Mouse (Mus musculus) spleen, adult 18-20 months (tissue): ENCODE measurements at regions not wholly inside any gene's neighbourhood (a gene's known extent, or its start where the extent isn't known, plus 50 kb on each side); places are given as distances from the start of the nearest gene placed in this dataset.

Source experiments
- DNase-seq, 2 experiments: peaks; one replicate each; pipeline ENCODE4 v3.0.0; 2022; ENCODE audit warnings: mixed read lengths in 2 of 2

- no peak for DNase-seq
Observed at GRCm38 (mm10) chr2:19714025-19714424, 56.5 kb downstream of the Otud1 start.

DNA sequence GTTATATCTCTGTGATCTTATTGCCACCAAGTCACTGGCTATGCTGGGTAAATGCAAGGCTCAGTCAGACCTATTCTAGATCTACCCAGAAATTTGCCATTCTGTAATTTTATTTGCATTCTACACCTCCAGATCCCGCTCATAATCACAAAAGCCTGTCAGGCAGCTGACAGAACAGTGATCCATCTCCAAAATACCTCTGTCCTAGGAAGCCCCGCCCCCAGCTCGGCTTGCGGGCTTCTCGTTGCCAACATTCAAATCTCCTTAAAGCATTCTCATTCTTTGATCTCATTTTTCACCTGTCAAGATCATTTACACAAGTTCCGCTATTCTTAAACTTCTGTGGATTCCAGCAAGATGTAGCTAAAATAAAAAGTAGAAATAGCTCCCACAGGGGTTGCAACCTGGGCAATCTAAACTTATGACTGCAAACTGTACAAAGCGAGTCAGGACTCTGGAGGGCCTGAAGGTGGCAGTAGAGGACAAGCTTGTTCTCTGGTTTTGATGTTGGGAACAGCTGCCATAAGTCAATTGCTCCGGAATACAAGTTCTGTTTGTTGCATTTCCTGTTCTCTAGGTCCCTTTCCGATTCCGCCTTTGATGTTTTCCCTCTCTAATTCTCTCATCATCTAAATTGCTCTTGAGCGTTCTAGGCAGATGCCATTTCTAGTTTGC is 58.1 kb downstream of the Otud1 start:
- peak in 1 of 2 experiments; percentile 48 for DNase-seq

- DNase-seq = no peak
Observed at GRCm38 (mm10) chr2:19716388-19716787, 58.8 kb downstream of the Otud1 start.

DNA sequence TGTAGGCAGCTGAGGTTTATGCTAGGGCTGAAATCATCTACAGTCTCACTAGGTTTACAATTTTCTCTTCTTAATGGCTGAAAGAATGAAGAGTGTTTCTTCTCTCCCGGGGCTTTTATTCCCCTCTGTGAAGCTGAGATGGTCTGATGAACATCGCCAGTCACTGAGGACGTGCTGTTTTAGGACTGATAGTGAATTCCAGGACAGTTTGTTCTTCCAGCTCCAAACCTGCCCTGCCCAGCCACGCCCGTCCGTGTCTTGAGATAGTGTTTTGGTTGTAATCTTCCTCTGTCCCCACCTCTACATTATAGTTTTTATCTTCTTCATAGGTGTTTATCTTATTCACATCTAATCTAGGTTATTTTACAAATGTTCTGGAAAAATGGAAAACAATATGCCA is 68.5 kb downstream of the Otud1 start:
- no peak for DNase-seq

DNA sequence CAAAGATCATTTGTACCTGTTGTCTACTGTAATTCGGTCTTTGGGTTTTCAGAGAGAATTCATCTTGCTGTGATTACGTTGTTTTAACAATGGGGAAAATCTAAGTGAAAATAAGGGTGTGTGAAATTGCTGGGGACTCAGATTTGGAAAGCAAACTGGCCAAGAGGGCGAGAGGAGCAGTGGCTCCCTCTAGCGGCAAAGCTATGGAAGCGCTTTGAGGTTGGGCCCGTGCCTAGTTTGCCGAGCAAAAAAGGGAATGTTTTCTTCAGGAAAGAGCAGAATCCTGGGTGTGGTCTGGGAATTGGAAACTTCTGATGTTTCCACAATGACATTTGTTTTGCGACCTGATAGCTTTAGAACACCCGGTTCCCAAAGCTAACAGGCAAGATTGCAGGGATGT is 69.4 kb downstream of the Otud1 start:
- DNase-seq = peak; percentile 8 to 31

DNA sequence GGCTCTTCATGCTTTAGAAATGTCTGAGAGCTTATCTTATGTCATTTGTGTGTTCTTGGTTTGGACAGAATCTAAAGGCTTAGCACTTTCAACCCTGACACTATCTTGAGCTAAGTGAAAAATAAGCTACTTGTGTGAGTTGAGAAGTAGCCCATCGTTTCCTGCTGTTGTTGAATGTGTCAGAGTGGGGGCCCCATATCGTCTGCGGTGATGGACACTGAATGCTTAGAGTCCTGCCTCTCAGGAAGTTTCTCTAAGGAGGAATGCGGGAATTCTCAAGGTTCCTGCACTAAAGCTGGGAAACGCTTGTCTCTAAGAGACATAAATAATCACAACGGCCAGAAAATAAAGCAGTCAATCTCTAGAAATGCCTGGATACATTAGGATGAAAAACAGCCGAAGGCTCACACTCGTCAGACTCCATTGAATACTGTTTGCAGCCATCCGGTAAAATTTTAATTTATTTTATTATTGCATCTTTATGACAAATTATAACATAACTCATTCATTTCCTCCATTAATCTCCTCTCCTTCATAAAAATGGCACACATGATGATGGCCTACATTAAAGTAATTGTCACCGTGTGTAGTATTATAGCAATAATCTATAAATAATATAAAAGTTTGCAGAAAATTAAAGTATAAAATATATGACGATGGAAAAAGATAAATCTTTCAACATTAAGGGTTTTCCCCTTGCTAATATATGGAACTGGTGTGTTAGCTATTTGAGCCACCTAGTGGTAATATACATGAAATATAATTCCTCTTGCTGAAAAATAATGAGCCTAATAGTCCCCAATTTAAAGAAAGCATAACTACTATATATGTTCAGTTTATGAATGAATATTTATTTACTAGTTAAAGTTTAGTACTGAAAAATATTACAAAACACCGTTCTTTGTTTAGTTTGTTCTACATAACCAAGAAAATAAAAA is 75.6 kb downstream of the Otud1 start:
- no peak for DNase-seq

- peak; percentile 8 to 10 for DNase-seq
Observed at GRCm38 (mm10) chr2:19734164-19734870, 76.8 kb downstream of the Otud1 start.

DNA sequence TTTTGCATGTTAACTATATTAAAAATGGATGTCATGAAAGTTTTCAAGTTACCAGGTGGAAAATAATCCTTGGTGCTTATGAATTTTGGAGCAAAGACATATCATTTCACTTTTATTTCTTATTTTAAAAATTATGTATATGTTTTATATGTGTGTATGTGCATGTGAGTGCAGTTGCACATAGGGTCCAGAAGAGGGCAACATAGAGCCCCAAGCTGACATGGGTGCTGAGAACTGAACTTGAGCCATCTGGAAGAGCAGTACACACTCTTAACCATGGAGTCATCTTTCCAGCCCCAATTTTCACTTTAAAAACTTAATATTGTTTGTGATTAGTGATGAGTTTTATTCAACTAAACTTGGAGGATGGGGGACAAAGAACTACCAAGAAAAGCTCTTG is 84.0 kb downstream of the Otud1 start:
- DNase-seq = no peak

DNA sequence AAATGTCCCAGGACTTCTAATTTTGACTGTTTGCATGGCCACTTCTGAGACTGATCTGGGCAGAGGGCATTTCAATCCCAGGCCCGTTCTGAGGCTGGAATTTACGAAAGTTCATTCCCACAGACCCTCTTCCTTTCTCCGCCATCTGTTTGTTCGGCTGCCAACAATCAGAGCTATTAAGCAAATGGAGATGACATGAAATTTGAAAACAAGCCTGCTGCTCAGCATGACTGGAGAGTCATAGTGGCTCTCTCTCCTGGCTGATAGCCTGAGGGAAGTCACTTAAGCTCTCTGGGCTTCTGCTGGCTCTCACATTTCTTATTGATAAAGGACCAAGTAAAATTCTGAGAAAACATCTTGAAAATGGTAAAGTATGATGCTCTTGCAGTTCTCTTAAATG is 85.9 kb downstream of the Otud1 start:
- DNase-seq = no peak

DNA sequence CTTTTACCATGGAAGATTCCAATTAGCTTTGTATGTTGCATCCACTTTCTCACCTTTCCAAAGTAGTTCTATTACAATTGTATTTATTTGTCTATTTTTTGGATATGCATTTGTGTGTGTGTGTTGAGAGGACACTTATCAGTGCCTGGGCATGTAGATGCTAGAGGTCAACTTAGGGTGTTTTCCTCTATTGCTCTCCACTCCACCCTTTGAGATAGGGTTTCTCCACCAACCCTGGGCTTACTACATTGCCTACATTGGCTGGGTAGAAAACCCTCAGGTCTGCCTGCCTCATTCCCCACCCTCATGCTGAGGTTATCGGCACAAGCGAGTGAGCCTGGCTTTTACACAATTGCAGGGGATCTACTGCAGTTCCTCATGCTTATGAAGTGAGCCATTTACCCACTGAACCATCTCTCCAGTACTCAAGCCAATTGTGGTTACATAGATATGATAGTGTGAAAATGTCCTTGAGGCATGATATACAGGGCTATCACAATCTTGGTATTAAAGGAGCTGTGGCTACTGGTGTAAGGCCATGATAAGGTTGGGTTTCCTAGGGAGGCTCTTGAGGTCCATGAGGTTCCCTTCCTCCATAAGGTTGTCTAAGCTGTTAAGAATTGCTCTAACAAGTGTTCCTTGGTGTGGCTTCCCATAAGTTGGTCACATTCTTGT is 87.6 kb downstream of the Otud1 start:
- DNase-seq = no peak

DNA sequence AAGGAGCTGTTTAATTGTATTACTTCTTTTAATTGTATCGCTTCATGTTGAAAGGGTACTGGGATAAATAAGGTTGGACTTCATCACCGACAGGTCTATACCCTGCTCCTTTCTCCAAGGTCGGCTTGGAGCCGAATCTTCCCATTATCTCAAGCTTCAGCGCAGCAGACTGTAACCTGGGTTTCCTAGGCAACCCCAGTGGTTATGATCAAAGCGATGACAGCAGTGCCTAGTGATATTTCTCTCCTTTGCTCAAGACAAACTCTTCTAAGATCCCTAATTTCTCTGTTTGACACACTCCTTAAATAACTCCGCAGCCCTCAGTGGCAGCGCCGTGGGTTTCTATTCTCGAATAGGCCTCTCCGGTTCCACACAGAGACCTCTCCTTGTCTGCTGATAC is 95.2 kb downstream of the Otud1 start:
- no peak for DNase-seq

GRCm38 (mm10) chr2:19753479-19753878 is 95.9 kb downstream of the Otud1 start:
- no peak for DNase-seq

- DNase-seq = no peak
Observed at GRCm38 (mm10) chr2:19757910-19758309, 100.4 kb downstream of the Otud1 start.

- DNase-seq = no peak
Observed at GRCm38 (mm10) chr2:19759169-19759568, 101.6 kb downstream of the Otud1 start.

- no peak for DNase-seq
Observed at GRCm38 (mm10) chr2:19759577-19759976, 102.0 kb downstream of the Otud1 start.

- DNase-seq = no peak
Observed at GRCm38 (mm10) chr2:19762996-19763395, 105.4 kb downstream of the Otud1 start.

DNA sequence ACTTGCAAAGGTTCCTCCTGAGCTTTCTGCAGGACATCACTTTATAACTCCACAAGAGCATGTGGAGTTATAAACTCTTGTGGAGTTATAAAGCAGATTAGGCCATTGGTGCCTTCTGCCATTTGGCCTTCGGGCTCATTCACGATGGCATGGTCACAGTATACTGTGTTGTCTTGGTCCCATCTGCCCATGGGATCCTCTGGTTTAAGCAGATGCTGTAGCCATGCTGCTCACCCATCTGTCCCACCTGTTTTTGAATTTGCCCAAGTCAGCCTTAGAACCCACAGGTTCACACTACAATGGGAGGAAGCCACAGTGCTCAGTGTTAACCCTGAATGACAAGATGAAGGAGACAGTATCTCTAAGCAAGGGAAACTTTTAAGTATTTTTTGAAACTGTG is 124.7 kb upstream of the Etl4 start:
- no peak for DNase-seq

- no peak for DNase-seq
Observed at GRCm38 (mm10) chr2:19785663-19786260, 123.8 kb upstream of the Etl4 start.

- no peak for DNase-seq
Observed at GRCm38 (mm10) chr2:19792177-19792576, 117.4 kb upstream of the Etl4 start.

DNA sequence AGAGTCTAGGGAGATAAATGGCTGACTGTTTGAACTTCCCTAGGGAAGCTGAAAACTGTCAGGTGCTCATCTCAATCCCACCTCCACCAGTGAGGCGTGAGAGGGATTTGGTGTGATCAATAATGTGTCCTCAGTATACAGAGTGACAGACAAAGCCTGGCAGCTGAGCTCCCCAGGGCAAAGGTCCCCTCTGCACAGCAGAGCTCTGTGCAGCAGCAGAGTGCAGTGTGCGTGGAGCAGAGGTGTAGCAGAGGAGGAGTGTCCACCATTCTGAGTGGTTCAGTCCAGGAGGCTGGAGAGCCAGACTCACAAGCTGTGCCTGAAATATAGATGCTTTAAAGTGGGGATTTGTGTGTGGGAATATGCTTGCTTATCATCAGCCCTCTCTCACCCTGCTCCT is 112.8 kb upstream of the Etl4 start:
- DNase-seq = no peak
